Mouse (Mus musculus) kidney, embryonic 14.5 days (tissue): ENCODE results near the gene Cit. TPM values are rescaled to one million over a fixed set of nuclear protein-coding genes. Genes with fewer than 3 reads are reported as not detected.

Source experiments
- ATAC-seq: fragments of 200-750 bp; cut with Nextera tagmentation; 2 replicates; pipeline ENCODE4 v1.8.0; 2017; ENCODE audit warnings: moderate number of reproducible peaks, mild to moderate bottlenecking, moderate TSS enrichment, moderate library complexity; ENCODE audit not compliant: low FRiP score, low TSS enrichment
- H3K27ac ChIP-seq: fragments of 300-500 bp; sonication (generic); 2 replicates; pipeline ENCODE4 v1.5.1; 2014; ENCODE audit warnings: low read depth, mild to moderate bottlenecking, low read length, moderate library complexity, mixed read lengths
- H3K27me3 ChIP-seq: fragments of 300-500 bp; sonication (generic); 2 replicates; pipeline ENCODE4 v1.6.1; 2014; ENCODE audit warnings: mild to moderate bottlenecking, low read length; ENCODE audit not compliant: control insufficient read depth, insufficient read depth
- H3K36me3 ChIP-seq: fragments of 300-500 bp; sonication (generic); 2 replicates; pipeline ENCODE4 v1.6.1; 2014; ENCODE audit warnings: low read length, mixed read lengths; ENCODE audit not compliant: control insufficient read depth, insufficient read depth
- H3K4me1 ChIP-seq: fragments of 300-500 bp; sonication (generic); 2 replicates; pipeline ENCODE4 v1.6.1; 2014; ENCODE audit warnings: low read length, mixed read lengths; ENCODE audit not compliant: control insufficient read depth, insufficient read depth
- H3K4me2 ChIP-seq: fragments of 300-500 bp; sonication (generic); replicated peaks from 2 replicates; pipeline ENCODE4 v1.6.1; 2014; ENCODE audit warnings: low read depth, mild to moderate bottlenecking, low read length
- H3K4me3 ChIP-seq: fragments of 300-500 bp; sonication (generic); 2 replicates; pipeline ENCODE4 v1.5.1; 2014; ENCODE audit warnings: mild to moderate bottlenecking, low read length
- H3K9ac ChIP-seq: fragments of 300-500 bp; sonication (generic); 2 replicates; pipeline ENCODE4 v1.6.1; 2014; ENCODE audit warnings: low read depth, mild to moderate bottlenecking, low read length, moderate library complexity
- H3K9me3 ChIP-seq: fragments of 300-500 bp; sonication (generic); 2 replicates; pipeline ENCODE4 v1.6.1; 2016; ENCODE audit warnings: low read length; ENCODE audit not compliant: control insufficient read depth
- WGBS: fragments of 180-500 bp; shearing (Covaris S2); extraction: QIAGEN DNeasy Blood & Tissue Kit; methylation state at CpG from one replicate; pipeline ENCODE4 v1.1.7; 2014; 5-methylcytosine and 5-hydroxymethylcytosine counted together
- polyA plus RNA-seq: library from polyadenylated mRNA; unstranded; fragments of >200 nt; fragmentation: Nextera tagmentation; extraction: Ambion mirVana; gene quantifications from 2 replicates; pipeline ENCODE4 v1.2.1, GENCODE M21; 2014

Gene Cit
- polyA plus RNA-seq, 1 experiment from 2014 or later = 34.9 TPM

DNA sequence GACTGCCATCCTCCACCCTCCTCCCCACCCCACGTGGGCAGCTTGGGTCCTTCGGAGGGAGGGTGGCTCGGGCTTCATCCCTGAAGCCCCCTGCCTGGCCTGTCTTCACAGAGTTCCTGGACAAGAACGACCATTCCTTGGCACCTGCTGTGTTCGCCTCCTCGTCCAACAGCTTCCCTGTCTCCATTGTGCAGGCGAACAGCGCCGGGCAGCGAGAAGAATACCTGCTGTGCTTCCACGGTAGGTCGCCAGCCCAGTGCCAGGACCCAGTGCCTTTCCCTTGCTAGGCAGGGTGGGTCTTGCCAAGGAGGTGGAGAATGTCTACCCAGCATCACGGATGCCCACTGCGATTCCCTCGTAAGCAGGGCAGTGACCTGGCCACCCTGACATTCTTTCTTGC is 149.0 kb downstream of the Cit start:
- ATAC-seq = no peak
- Histone ChIP-seq H3K27ac (no peak overlapping the region), H3K4me1 (no peaks in the 10 kb centered on the region), H3K36me3 (peaks cover 46% of the 10 kb centered on the region), H3K4me3 (no peak overlapping the region), H3K27me3 (no peaks in the 10 kb centered on the region), H3K9me3 (peaks cover 10% of the 10 kb centered on the region), H3K9ac (no peak overlapping the region), H3K4me2 (no peak overlapping the region)
- 95% methylated on average over 15 of the region's 15 CpGs for WGBS

DNA sequence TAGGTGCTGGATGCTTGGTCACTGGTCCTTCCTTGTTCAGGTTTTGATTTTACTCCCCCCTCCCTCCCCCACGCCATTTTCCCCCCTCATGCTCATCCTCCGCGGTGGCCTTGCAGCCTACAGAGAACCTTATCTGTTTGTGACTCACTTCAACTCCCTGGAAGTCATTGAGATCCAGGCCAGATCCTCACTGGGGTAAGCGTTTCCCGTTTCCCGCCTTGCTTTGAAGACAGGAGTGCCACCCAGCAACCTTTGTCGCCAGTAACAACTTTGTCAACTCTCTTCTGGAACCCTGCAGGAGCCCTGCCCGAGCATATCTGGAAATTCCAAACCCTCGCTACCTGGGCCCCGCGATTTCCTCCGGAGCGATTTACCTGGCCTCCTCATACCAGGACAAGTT is 152.3 kb downstream of the Cit start:
- no peak overlapping the region for H3K9ac ChIP-seq
- H3K27me3 ChIP-seq = no peaks in the 10 kb centered on the region
- WGBS = 85% methylated on average over 13 of the region's 13 CpGs
- H3K9me3 ChIP-seq = no peaks in the 10 kb centered on the region
- H3K4me1 ChIP-seq = no peaks in the 10 kb centered on the region
- H3K4me2 ChIP-seq = no peak overlapping the region
- no peak overlapping the region for H3K4me3 ChIP-seq
- H3K27ac ChIP-seq = no peak overlapping the region
- peaks cover 25% of the 10 kb centered on the region; the same call in 1 of the 2 replicates for H3K36me3 ChIP-seq
- ATAC-seq = no peak

DNA sequence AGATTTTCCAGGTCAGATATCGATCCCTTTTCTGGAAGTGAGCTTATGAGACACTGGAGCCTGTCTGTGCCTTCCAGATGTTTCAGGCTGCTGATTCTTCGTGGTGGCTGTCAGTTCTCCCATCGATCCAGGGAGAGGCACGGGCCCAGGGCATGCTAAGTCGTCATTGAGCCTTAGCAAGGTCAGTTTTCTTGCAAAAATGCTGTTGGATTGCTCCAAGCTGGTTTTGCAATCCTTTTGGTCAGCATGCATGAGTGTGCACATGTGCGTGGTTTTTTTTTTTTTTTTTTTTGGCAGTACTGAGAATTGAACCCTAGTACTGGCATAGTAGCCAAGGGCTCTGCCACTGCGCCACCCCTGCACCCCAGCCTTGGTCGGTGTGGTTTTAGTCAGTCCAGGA is 158.1 kb downstream of the Cit start:
- Histone ChIP-seq H3K36me3 (peaks cover 3% of the 10 kb centered on the region; the same call in 1 of the 2 replicates), H3K4me3 (no peak overlapping the region), H3K4me1 (no peaks in the 10 kb centered on the region), H3K4me2 (no peak overlapping the region), H3K27me3 (no peaks in the 10 kb centered on the region), H3K9me3 (no peaks in the 10 kb centered on the region), H3K9ac (no peak overlapping the region), H3K27ac (no peak overlapping the region)
- 81% methylated on average over 8 of the region's 8 CpGs for WGBS
- no peak for ATAC-seq

DNA sequence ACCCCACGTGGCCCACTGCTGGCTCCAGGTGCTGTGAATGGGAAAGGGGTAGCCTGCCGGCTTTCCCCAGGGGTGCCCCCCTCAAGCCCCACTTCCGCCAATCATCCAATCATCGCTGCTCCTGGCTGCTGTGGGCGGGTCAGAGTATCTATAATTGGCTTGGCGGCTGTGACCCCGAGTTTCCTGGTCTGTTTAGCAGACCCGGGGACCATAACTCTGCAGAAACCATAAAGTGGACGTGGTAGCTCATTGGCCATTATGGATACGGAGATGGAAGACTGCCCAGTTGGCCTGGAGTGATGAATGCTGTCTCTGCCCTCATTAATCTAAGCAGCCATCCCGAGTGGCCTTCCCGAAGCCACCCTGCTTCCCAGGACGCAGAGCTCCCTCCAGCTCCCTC is 158.7 kb downstream of the Cit start:
- Histone ChIP-seq H3K4me1 (no peaks in the 10 kb centered on the region), H3K27me3 (no peaks in the 10 kb centered on the region), H3K27ac (no peak overlapping the region), H3K9ac (no peak overlapping the region), H3K4me2 (no peak overlapping the region), H3K4me3 (no peak overlapping the region), H3K36me3 (peaks cover 3% of the 10 kb centered on the region; the same call in 1 of the 2 replicates), H3K9me3 (no peaks in the 10 kb centered on the region)
- no peak; the same call in 1 of the 2 replicates for ATAC-seq
- 32% methylated on average over 13 of the region's 13 CpGs for WGBS

DNA sequence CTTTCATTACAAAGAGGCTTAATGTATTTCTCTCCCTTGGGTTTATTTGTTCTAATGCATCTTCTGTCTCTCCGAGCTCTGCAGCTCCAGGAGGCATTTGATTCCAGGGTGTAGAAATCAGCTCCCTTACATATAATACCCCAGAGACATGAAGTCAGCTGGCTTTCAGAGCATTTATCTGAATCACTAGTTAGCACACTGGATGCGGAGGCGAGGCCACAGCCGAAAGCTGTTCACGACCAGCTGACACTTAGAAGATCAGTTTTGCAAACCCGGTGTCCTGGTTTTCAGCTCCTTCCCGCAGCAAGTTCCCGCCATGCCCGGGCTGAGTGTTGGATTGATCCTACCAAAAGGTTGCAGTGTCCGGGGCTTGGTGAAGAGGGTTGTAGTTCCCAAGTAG is 159.2 kb downstream of the Cit start:
- Histone ChIP-seq H3K4me1 (no peaks in the 10 kb centered on the region), H3K9ac (no peak overlapping the region), H3K4me3 (no peak overlapping the region), H3K4me2 (no peak overlapping the region), H3K27ac (no peak overlapping the region), H3K27me3 (no peaks in the 10 kb centered on the region), H3K9me3 (no peaks in the 10 kb centered on the region), H3K36me3 (peaks cover 3% of the 10 kb centered on the region; the same call in 1 of the 2 replicates)
- no peak for ATAC-seq
- 84% methylated on average over 10 of the region's 10 CpGs for WGBS

DNA sequence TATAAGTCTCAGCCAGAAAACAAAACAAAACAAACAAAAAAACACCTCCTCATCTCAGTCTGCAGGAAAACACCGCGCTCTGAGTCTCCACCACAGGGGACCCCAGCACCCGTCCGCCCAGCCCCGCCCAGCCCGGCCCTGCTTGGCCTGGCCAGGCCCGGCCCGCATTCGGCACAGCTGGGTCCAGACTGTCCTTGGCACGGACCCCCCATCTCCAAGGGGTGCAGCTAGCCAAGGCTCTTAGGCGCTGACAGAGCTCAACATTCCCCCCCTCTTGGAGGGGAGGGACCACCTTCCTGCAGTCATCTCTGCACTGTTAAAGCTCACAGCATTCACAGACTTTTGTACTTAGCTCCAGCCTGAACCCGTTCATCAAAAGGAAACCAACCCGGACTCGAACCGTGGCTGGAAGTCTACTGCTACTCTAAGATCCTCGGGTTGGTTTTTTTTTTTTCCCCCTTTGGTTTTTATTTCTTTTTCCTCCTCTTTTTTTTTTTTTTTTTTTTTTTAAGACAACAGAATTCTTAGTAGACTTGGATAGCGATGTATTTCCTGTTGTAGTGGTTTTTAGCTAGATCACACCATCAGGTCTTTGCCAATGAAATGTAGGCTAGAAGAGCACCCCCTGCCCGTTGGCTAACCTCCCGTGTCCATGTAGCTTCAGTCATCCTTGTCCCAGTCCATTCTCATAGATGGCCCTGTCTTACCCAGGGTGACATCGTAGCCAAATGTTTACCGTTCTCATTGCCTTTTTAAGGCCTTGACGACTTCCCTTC is 161.4 kb downstream of the Cit start:
- WGBS = 68% methylated on average over 22 of the region's 22 CpGs
- H3K4me3 ChIP-seq = no peak overlapping the region
- H3K27me3 ChIP-seq = no peaks in the 10 kb centered on the region
- H3K9me3 ChIP-seq = no peaks in the 10 kb centered on the region
- ATAC-seq = no peak
- H3K27ac ChIP-seq = no peak overlapping the region
- no peaks in the 10 kb centered on the region for H3K36me3 ChIP-seq
- H3K4me2 ChIP-seq = no peak overlapping the region; the same call in 1 of the 2 replicates
- 0 out of 2 replicates have a peak overlapping the region, but pooled peaks have one; percentile 4 for H3K9ac ChIP-seq
- no peaks in the 10 kb centered on the region; the same call in none of the 2 replicates for H3K4me1 ChIP-seq

DNA sequence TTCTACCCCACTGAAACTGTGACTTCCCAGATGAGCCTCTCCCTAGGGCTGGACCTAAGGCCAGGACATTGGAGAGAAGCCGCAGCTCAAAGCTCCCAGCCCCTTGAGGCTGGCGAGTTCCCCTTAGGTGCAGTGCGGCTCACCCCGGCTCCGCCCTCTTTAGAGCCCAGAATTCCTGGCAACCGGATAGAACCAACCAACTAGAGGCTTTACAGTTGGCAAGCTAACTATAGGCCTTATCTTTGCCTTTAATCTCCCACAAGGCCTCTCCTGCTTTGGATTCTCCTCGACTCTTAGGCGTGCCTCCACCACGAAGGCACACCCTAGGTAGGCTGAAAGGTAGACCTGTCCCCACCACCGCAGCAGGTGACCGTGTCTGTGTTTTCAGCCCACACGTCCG is 162.6 kb downstream of the Cit start:
- Histone ChIP-seq H3K4me2 (no peak overlapping the region), H3K36me3 (0 out of 2 replicates have a peak, but pooled peaks cover under 1% of the 10 kb centered on the region), H3K27me3 (no peaks in the 10 kb centered on the region), H3K4me1 (no peaks in the 10 kb centered on the region; the same call in none of the 2 replicates), H3K27ac (peak overlapping the region; percentile 44; the same call in 1 of the 2 replicates), H3K4me3 (no peak overlapping the region), H3K9me3 (no peaks in the 10 kb centered on the region), H3K9ac (no peak overlapping the region)
- 82% methylated on average over 13 of the region's 13 CpGs for WGBS
- 0 out of 2 replicates have a peak, but pooled peaks have one; percentile 20 for ATAC-seq

DNA sequence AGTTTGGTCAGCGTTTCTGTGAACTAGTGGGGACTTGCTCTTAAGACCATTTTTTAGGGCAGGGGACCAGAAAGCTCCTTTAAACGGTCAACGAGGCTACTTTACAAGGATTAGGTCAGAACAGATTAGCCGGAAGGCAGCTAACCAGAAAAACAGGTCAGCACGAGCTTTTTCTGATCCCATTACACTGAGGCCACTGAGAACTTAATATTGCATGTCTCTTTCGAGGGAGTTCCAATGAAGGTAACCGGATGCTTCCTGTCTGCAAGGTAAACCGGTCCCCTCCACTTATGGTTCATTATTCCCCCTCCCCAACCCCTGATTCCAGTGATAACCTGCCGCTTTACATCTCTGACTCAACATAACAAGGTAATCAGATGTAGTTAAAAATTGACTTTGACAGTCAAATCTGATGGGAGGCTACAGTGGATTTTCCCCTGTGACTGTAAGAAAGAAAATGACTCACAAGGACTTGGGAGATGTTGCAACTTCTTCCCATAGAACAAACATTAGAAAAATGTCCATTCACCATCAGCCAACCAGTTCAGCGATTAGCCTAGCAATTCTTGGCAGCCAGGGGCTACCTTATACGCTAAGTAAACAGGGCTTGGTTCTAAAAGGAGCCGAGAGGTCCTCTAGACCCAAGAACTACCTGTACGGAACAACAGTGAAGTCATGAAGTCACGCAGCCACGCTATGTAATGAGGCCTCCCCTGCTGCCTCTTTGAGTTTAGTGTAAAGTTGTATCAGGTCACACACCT is 164.2 kb downstream of the Cit start:
- Histone ChIP-seq H3K4me3 (no peak overlapping the region), H3K36me3 (peaks cover 16% of the 10 kb centered on the region), H3K9me3 (no peaks in the 10 kb centered on the region), H3K4me1 (no peaks in the 10 kb centered on the region; the same call in none of the 2 replicates), H3K4me2 (no peak overlapping the region), H3K27me3 (no peaks in the 10 kb centered on the region), H3K27ac (peak overlapping the region; percentile 89), H3K9ac (no peak overlapping the region)
- ATAC-seq = no peak
- WGBS = 49% methylated on average over 15 of the region's 15 CpGs
